Mouse (Mus musculus) liver, embryonic 13.5 days (tissue): Measurements from ENCODE around the gene Gm17304. TPM values are rescaled to one million over a fixed set of nuclear protein-coding genes. Genes with fewer than 3 reads are reported as not detected.

Experiments
- ATAC-seq: fragments of 200-750 bp; cut with Nextera tagmentation; 2 replicates; pipeline ENCODE4 v1.8.0; 2017; ENCODE audit warnings: low read depth, mild to moderate bottlenecking, moderate number of reproducible peaks, moderate library complexity
- DNase-seq: peaks from one replicate; pipeline ENCODE4 v3.0.0; 2022
- H3K27ac ChIP-seq: fragments of 300-500 bp; sonication (generic); 2 replicates; pipeline ENCODE4 v1.5.1; 2015; ENCODE audit warnings: moderate library complexity, mild to moderate bottlenecking, inconsistent platforms
- H3K27me3 ChIP-seq: fragments of 300-500 bp; sonication (generic); 2 replicates; pipeline ENCODE4 v1.6.1; 2015; ENCODE audit warnings: mild to moderate bottlenecking, inconsistent platforms
- H3K36me3 ChIP-seq: fragments of 300-500 bp; sonication (generic); 2 replicates; pipeline ENCODE4 v1.6.1; 2015; ENCODE audit warnings: mild to moderate bottlenecking, inconsistent platforms
- H3K4me1 ChIP-seq: fragments of 300-500 bp; sonication (generic); replicated peaks from 2 replicates; pipeline ENCODE4 v1.6.1; 2015; ENCODE audit warnings: inconsistent platforms
- H3K4me2 ChIP-seq: fragments of 300-500 bp; sonication (generic); 2 replicates; pipeline ENCODE4 v1.6.1; 2015; ENCODE audit warnings: inconsistent platforms, mild to moderate bottlenecking, moderate library complexity
- H3K4me3 ChIP-seq: fragments of 300-500 bp; sonication (generic); replicated peaks from 2 replicates; pipeline ENCODE4 v1.5.1; 2015; ENCODE audit warnings: mild to moderate bottlenecking, inconsistent platforms
- H3K9ac ChIP-seq: fragments of 300-500 bp; sonication (generic); 2 replicates; pipeline ENCODE4 v1.6.1; 2015; ENCODE audit warnings: mild to moderate bottlenecking, inconsistent platforms
- H3K9me3 ChIP-seq: fragments of 300-500 bp; sonication (generic); replicated peaks from 2 replicates; pipeline ENCODE4 v1.6.1; 2016; ENCODE audit warnings: inconsistent platforms
- WGBS: fragments of 180-500 bp; shearing (Covaris S2); methylation state at CpG from one replicate; pipeline ENCODE4 v1.1.7; 2015; ENCODE audit not compliant: insufficient replicate concordance; 5-methylcytosine and 5-hydroxymethylcytosine counted together
- polyA plus RNA-seq: library from polyadenylated mRNA; unstranded; fragments of >200 nt; fragmentation: Nextera tagmentation; extraction: Ambion mirVana; gene quantifications from 2 replicates; pipeline ENCODE4 v1.2.1, GENCODE M21; 2015

The Gm17304 gene
- not detected in 2 replicates for polyA plus RNA-seq

DNA sequence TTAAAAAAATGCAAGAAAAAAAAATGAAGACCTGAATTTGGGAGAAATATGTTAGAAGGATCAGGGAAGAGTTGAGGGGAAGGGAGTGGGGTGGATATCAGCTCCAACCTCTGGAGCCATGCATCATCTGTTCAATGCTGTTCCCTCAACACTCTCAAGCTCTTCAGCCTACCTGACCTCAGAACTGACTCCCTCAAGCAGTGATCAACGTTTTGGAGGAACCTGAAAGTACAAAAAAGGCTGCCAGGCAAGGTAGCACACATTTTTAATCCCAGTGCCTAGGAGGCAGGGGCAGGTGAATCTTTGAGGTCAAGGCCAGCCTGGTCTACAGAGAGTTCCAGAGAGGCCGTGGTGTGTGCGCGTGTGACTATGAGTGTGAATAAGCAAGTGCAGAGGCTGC lies at the start of gene Gm17304:
TSS of gene Gm17304 (plus strand) at position 301 of the 400 bp plus-strand sequence.
- Histone ChIP-seq H3K4me3 (no peak within 1 kb of the TSS), H3K27me3 (no peaks in the 10 kb centered on the region), H3K27ac (no peak within 1 kb of the TSS), H3K4me2 (no peak within 1 kb of the TSS), H3K4me1 (no peaks in the 10 kb centered on the region), H3K9me3 (no peaks in the 10 kb centered on the region), H3K36me3 (peaks cover 14% of the 10 kb centered on the region), H3K9ac (no peak within 1 kb of the TSS)
- no peak for DNase-seq
- 84% methylated on average over 4 of the region's 4 CpGs for WGBS
- ATAC-seq: no peak

DNA sequence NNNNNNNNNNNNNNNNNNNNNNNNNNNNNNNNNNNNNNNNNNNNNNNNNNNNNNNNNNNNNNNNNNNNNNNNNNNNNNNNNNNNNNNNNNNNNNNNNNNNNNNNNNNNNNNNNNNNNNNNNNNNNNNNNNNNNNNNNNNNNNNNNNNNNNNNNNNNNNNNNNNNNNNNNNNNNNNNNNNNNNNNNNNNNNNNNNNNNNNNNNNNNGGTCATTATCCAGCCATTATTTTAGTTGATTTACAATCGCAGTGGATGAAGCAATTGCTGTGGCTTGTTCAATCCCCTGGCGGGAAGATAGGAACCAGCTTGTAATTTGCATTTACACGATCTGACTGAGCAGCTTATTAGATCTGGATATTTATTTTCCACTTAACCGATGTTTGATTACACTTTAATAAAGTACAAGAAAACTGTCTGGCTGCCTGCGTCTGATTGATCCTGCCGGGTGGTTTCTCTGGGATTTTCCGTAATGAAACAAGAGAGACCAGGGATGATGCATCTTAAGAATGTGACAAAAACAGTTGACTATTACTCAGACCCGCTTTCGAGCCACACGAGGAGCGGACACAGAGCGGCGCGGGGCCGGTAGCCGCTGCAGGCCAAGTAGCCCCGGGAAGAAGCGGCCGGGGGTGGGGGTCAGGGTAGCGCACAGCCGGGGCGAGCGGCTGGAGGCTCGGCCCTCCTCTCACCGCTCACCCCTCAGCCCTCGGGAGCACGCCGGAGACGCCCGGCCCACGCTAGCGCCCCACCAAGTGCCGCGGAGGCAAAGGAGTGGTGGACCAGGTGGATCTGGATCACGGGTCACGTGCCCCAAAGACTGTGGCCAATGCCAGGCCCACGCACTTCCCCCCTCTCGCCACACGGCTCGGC lies 48.0 kb upstream of the Gm17304 start:
- Histone ChIP-seq H3K27me3 (peaks cover 90% of the 10 kb centered on the region), H3K27ac (no peak overlapping the region), H3K4me3 (no peak overlapping the region; the same call in 1 of the 2 replicates), H3K9me3 (no peaks in the 10 kb centered on the region), H3K36me3 (no peaks in the 10 kb centered on the region), H3K4me1 (no peaks in the 10 kb centered on the region; the same call in 1 of the 2 replicates), H3K9ac (no peak overlapping the region), H3K4me2 (peak overlapping the region; percentile 41)
- ATAC-seq (no peak), DNase-seq (no peak)
- WGBS: 8% methylated on average over 40 of the region's 40 CpGs

GRCm38 (mm10) chr5:106561499-106561822 lies 47.4 kb upstream of the Gm17304 start:
- no peaks in the 10 kb centered on the region; the same call in 1 of the 2 replicates for H3K4me1 ChIP-seq
- no peak overlapping the region for H3K27ac ChIP-seq
- peaks cover 94% of the 10 kb centered on the region for H3K27me3 ChIP-seq
- no peak for ATAC-seq
- peak overlapping the region; percentile 41 for H3K4me2 ChIP-seq
- WGBS: 14% methylated on average over 8 of the region's 8 CpGs
- H3K4me3 ChIP-seq: no peak overlapping the region; the same call in 1 of the 2 replicates
- H3K36me3 ChIP-seq: no peaks in the 10 kb centered on the region
- H3K9me3 ChIP-seq: no peaks in the 10 kb centered on the region
- H3K9ac ChIP-seq: no peak overlapping the region
- DNase-seq: no peak

DNA sequence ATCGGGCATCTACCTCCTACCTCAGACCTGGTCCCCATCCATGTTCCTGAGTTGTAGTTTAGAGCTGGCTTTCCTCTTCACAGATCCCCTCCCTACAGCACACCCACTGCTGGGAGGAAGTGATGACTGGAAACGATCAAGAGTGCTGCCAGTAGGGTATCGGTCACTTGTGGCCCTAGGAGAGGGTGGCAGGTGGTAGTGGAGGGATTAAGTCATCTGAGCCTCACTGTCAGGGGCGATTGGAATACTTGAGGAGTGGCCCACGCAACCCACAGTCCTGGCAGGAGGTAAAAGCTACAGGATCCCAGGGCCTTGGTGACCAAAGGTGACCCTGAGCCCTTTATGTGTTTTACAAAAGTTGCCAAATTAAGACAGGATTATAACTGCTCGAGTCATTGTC lies 42.9 kb upstream of the Gm17304 start:
- WGBS: 33% methylated on average over 6 of the region's 6 CpGs
- Histone ChIP-seq H3K4me3 (no peak overlapping the region), H3K27ac (no peak overlapping the region), H3K4me2 (no peak overlapping the region), H3K4me1 (no peaks in the 10 kb centered on the region; the same call in 1 of the 2 replicates), H3K36me3 (no peaks in the 10 kb centered on the region), H3K9me3 (no peaks in the 10 kb centered on the region), H3K9ac (no peak overlapping the region), H3K27me3 (peaks cover 66% of the 10 kb centered on the region)
- ATAC-seq (no peak), DNase-seq (no peak)

GRCm38 (mm10) chr5:106573742-106574559 lies 34.9 kb upstream of the Gm17304 start:
- H3K36me3 ChIP-seq: no peaks in the 10 kb centered on the region
- 6% methylated on average over 55 of the region's 55 CpGs for WGBS
- H3K4me2 ChIP-seq: peak overlapping the region; percentile 93
- peak overlapping the region; percentile 63 for H3K4me3 ChIP-seq
- peak overlapping the region; percentile 65 for H3K9ac ChIP-seq
- DNase-seq (no peak), ATAC-seq (peak; percentile 67)
- H3K27ac ChIP-seq: no peak overlapping the region
- H3K9me3 ChIP-seq: no peaks in the 10 kb centered on the region
- H3K27me3 ChIP-seq: peaks cover 51% of the 10 kb centered on the region
- H3K4me1 ChIP-seq: peaks cover 13% of the 10 kb centered on the region

DNA sequence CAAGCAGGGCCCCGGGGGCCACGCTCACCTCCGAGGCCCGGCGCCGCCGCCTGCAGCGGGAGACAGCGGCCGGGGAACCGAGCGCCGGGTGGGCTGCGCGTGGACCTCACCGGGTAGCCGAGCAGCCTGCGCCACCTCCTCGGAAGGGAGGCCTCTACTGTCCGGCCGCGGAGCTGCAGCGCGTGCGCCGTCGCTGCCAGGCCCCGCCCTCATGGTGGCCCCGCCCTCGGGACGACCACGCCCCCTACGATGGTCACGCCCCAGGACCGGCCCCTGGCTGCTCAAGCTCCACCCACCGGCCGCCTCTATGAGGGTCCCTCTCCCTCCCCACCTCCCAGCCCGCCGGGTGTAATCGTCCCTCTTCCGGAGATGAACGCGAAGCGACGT lies 34.3 kb upstream of the Gm17304 start:
- peak; percentile 90 for ATAC-seq
- H3K4me1 ChIP-seq: peaks cover 13% of the 10 kb centered on the region
- peaks cover 47% of the 10 kb centered on the region for H3K27me3 ChIP-seq
- H3K9ac ChIP-seq: peak overlapping the region; percentile 65
- peak overlapping the region; percentile 93 for H3K4me2 ChIP-seq
- H3K9me3 ChIP-seq: no peaks in the 10 kb centered on the region
- whole genome bisulfite sequencing: 1% methylated on average over 45 of the region's 45 CpGs
- H3K4me3 ChIP-seq: peak overlapping the region; percentile 63
- no peak overlapping the region for H3K27ac ChIP-seq
- no peaks in the 10 kb centered on the region for H3K36me3 ChIP-seq
- DNase-seq: peak; percentile 62

- H3K9ac ChIP-seq: no peak overlapping the region
- H3K36me3 ChIP-seq: no peaks in the 10 kb centered on the region
- no peaks in the 10 kb centered on the region for H3K9me3 ChIP-seq
- H3K27me3 ChIP-seq: peaks cover 47% of the 10 kb centered on the region
- H3K4me2 ChIP-seq: peak overlapping the region; percentile 93
- peak overlapping the region; percentile 63; the same call in 1 of the 2 replicates for H3K4me3 ChIP-seq
- no peak for ATAC-seq
- H3K27ac ChIP-seq: no peak overlapping the region
- WGBS: 25% methylated on average over 4 of the region's 4 CpGs
- H3K4me1 ChIP-seq: peaks cover 13% of the 10 kb centered on the region
- DNase-seq: no peak
These were observed 33.8 kb upstream of the Gm17304 start for GRCm38 (mm10) chr5:106575098-106575497.

DNA sequence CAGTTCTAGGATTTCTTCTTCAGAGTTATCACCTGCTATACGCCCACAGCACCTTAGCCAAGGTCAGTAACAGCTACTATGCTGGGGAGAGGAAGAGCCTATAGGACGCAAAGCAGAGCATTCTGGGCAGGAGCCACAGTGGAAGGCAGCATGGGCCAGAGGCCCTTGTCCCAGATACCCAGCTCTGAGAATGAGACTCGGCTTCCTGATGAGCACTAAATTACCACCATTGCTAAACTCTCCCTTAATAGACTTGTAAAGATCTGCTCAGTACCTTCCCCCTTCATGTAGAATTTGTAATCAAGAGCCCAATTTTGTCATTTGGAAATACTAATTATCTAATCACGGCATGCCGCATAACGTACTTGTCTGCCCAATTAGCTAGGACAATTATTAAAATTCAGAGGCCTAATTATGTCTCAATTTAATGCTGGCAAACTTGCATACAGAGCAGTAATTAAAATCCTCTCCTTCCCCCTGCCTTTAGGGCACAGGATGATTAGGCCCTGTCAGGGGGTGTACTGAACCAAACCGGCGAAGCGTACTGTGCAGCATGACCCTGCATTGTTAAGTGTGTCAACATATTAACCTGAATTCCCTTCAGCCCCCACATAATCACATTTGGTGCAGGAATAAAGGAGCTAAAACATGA lies 31.5 kb upstream of the Gm17304 start:
- 70% methylated on average over 9 of the region's 9 CpGs for whole genome bisulfite sequencing
- H3K36me3 ChIP-seq: no peaks in the 10 kb centered on the region
- no peaks in the 10 kb centered on the region for H3K9me3 ChIP-seq
- no peak overlapping the region for H3K27ac ChIP-seq
- no peak overlapping the region for H3K4me2 ChIP-seq
- H3K27me3 ChIP-seq: peaks cover 40% of the 10 kb centered on the region
- no peak for DNase-seq
- no peak overlapping the region for H3K4me3 ChIP-seq
- no peak for ATAC-seq
- H3K4me1 ChIP-seq: peaks cover 13% of the 10 kb centered on the region
- H3K9ac ChIP-seq: no peak overlapping the region

GRCm38 (mm10) chr5:106580943-106581342 lies 28.0 kb upstream of the Gm17304 start:
- no peak for ATAC-seq
- Histone ChIP-seq H3K27me3 (peaks cover 5% of the 10 kb centered on the region), H3K9ac (no peak overlapping the region), H3K36me3 (no peaks in the 10 kb centered on the region), H3K4me3 (no peak overlapping the region), H3K4me1 (no peaks in the 10 kb centered on the region), H3K9me3 (no peaks in the 10 kb centered on the region), H3K4me2 (no peak overlapping the region), H3K27ac (no peak overlapping the region)
- no peak for DNase-seq
- 61% methylated on average over 7 of the region's 7 CpGs for WGBS

GRCm38 (mm10) chr5:106589006-106589405 lies 19.9 kb upstream of the Gm17304 start:
- H3K4me3 ChIP-seq: no peak overlapping the region
- H3K9me3 ChIP-seq: no peaks in the 10 kb centered on the region
- DNase-seq: no peak
- WGBS: 79% methylated on average over 9 of the region's 9 CpGs
- no peak overlapping the region for H3K27ac ChIP-seq
- H3K27me3 ChIP-seq: no peaks in the 10 kb centered on the region
- H3K4me2 ChIP-seq: no peak overlapping the region
- no peaks in the 10 kb centered on the region for H3K36me3 ChIP-seq
- no peak for ATAC-seq
- H3K9ac ChIP-seq: no peak overlapping the region
- no peaks in the 10 kb centered on the region for H3K4me1 ChIP-seq

DNA sequence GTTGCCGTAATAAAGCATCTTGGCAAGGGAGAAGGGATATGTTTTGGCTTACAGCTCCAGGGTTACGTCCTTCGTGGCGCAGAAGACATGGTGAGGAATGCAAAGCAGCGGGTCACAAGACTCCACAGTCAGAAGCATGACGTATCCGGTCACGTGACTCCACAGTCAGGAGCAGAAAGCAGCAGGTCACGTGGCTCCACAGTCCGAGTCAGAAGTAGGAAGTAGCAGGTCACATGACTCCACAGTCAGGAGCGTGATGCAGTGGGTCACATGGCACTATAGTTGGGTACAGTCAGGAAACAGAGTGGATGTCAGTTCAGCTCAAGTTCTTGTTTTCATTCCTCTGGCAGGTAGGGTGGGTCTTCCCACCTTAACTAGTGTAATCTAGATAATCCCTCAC lies 19.2 kb upstream of the Gm17304 start:
- H3K27ac ChIP-seq: no peak overlapping the region
- no peak for DNase-seq
- no peak overlapping the region for H3K4me3 ChIP-seq
- H3K36me3 ChIP-seq: no peaks in the 10 kb centered on the region
- no peaks in the 10 kb centered on the region for H3K9me3 ChIP-seq
- 78% methylated on average over 11 of the region's 11 CpGs for WGBS
- ATAC-seq: no peak
- H3K9ac ChIP-seq: no peak overlapping the region
- no peaks in the 10 kb centered on the region for H3K27me3 ChIP-seq
- H3K4me1 ChIP-seq: no peaks in the 10 kb centered on the region
- H3K4me2 ChIP-seq: no peak overlapping the region
